Mouse (Mus musculus) liver, postnatal 0 days (tissue): ENCODE data around the gene Ifi47. TPM values are rescaled to one million over a fixed set of nuclear protein-coding genes. Genes with fewer than 3 reads are reported as not detected.

ENCODE experiments used
- ATAC-seq: fragments of 200-750 bp; cut with Nextera tagmentation; 2 replicates; pipeline ENCODE4 v1.8.0; 2017; ENCODE audit warnings: mild to moderate bottlenecking, moderate library complexity
- DNase-seq: peaks from one replicate; pipeline ENCODE4 v3.0.0-alpha.2; 2016
- H3K27ac ChIP-seq: fragments of 300-500 bp; sonication (generic); 2 replicates; pipeline ENCODE4 v1.5.1; 2014; ENCODE audit warnings: antibody characterized with exemption, moderate library complexity, mild to moderate bottlenecking, low read depth
- H3K27me3 ChIP-seq: fragments of 300-500 bp; sonication (generic); 2 replicates; pipeline ENCODE4 v1.6.1; 2014; ENCODE audit warnings: low read length, control low read depth, mixed read lengths; ENCODE audit not compliant: insufficient read depth
- H3K36me3 ChIP-seq: fragments of 300-500 bp; sonication (generic); replicated peaks from 2 replicates; pipeline ENCODE4 v1.6.1; 2014; ENCODE audit warnings: mild to moderate bottlenecking, control low read depth, low read length, moderate library complexity, mixed read lengths; ENCODE audit not compliant: insufficient read depth
- H3K4me1 ChIP-seq: fragments of 300-500 bp; sonication (generic); 2 replicates; pipeline ENCODE4 v1.6.1; 2014; ENCODE audit warnings: antibody characterized with exemption, mild to moderate bottlenecking, control low read depth; ENCODE audit not compliant: insufficient read depth
- H3K4me2 ChIP-seq: fragments of 300-500 bp; sonication (generic); 2 replicates; pipeline ENCODE4 v1.6.1; 2014; ENCODE audit warnings: low read depth, mild to moderate bottlenecking, low read length, moderate library complexity, mixed read lengths
- H3K4me3 ChIP-seq: fragments of 300-500 bp; sonication (generic); 2 replicates; pipeline ENCODE4 v1.5.1; 2014; ENCODE audit warnings: low read depth, low read length
- H3K9ac ChIP-seq: fragments of 300-500 bp; sonication (generic); replicated peaks from 2 replicates; pipeline ENCODE4 v1.6.1; 2014; ENCODE audit warnings: mild to moderate bottlenecking, moderate library complexity
- H3K9me3 ChIP-seq: fragments of 300-500 bp; sonication (generic); 2 replicates; pipeline ENCODE4 v1.6.1; 2016; ENCODE audit warnings: mild to moderate bottlenecking, control low read depth, low read length, mixed read lengths
- CTCF ChIP-seq: sonication (generic); IDR thresholded peaks from 2 replicates; pipeline ENCODE4 v1.5.1; 2016; ENCODE audit warnings: antibody characterized with exemption, low read depth
- EP300 ChIP-seq: IDR thresholded peaks from 2 replicates; pipeline ENCODE4 v1.6.1; 2016; ENCODE audit warnings: antibody characterized with exemption, low read depth, mild to moderate bottlenecking
- WGBS: fragments of 180-500 bp; shearing (Covaris S2); extraction: QIAGEN DNeasy Blood & Tissue Kit; methylation state at CpG from one replicate; pipeline ENCODE4 v1.1.7; 2014; ENCODE audit not compliant: insufficient replicate concordance; 5-methylcytosine and 5-hydroxymethylcytosine counted together
- polyA plus RNA-seq: library from polyadenylated mRNA; unstranded; fragments of >200 nt; fragmentation: Nextera tagmentation; extraction: Ambion mirVana; gene quantifications from 2 replicates; pipeline ENCODE4 v1.2.1, GENCODE M21; 2015

Ifi47 gene
- polyA plus RNA-seq, 1 experiment from 2014 or later: 29.7 TPM

GRCm38 (mm10) chr11:49108833-49109232, 32.4 kb downstream of the Ifi47 start:
- Histone ChIP-seq H3K9ac (no peak overlapping the region), H3K36me3 (no peaks in the 10 kb centered on the region), H3K4me2 (no peak overlapping the region), H3K4me3 (no peak overlapping the region), H3K4me1 (no peaks in the 10 kb centered on the region), H3K27me3 (no peaks in the 10 kb centered on the region), H3K27ac (no peak overlapping the region), H3K9me3 (no peaks in the 10 kb centered on the region)
- TF ChIP-seq CTCF (peak; percentile 78), EP300 (no peak)
- peak; percentile 61 for DNase-seq
- ATAC-seq: no peak
- 19% methylated on average over 1 of the region's 1 CpGs for WGBS

GRCm38 (mm10) chr11:49111000-49111399, 34.6 kb downstream of the Ifi47 start:
- Histone ChIP-seq H3K9me3 (no peaks in the 10 kb centered on the region), H3K27me3 (no peaks in the 10 kb centered on the region), H3K4me1 (no peaks in the 10 kb centered on the region), H3K4me2 (no peak overlapping the region), H3K27ac (no peak overlapping the region), H3K4me3 (no peak overlapping the region), H3K9ac (no peak overlapping the region), H3K36me3 (no peaks in the 10 kb centered on the region)
- ATAC-seq (no peak), DNase-seq (no peak)
- TF ChIP-seq CTCF: no peak
- 60% methylated on average over 1 of the region's 1 CpGs for WGBS

- DNase-seq: no peak
- Histone ChIP-seq H3K9ac (no peak overlapping the region), H3K27ac (no peak overlapping the region), H3K4me1 (no peaks in the 10 kb centered on the region), H3K27me3 (no peaks in the 10 kb centered on the region), H3K4me2 (no peak overlapping the region), H3K9me3 (no peaks in the 10 kb centered on the region), H3K4me3 (no peak overlapping the region), H3K36me3 (no peaks in the 10 kb centered on the region)
- WGBS: 75% methylated on average over 6 of the region's 6 CpGs
- TF ChIP-seq EP300 (no peak), CTCF (no peak)
- no peak for ATAC-seq
Observed at GRCm38 (mm10) chr11:49112624-49113219, 36.3 kb downstream of the Ifi47 start.

GRCm38 (mm10) chr11:49114158-49114557, 37.8 kb downstream of the Ifi47 start:
- 24% methylated on average over 2 of the region's 2 CpGs for WGBS
- no peak for TF ChIP-seq EP300
- no peak for TF ChIP-seq CTCF
- Histone ChIP-seq H3K9ac (no peak overlapping the region), H3K4me1 (no peaks in the 10 kb centered on the region), H3K4me2 (no peak overlapping the region), H3K36me3 (no peaks in the 10 kb centered on the region), H3K4me3 (no peak overlapping the region), H3K27ac (no peak overlapping the region), H3K27me3 (no peaks in the 10 kb centered on the region), H3K9me3 (no peaks in the 10 kb centered on the region)
- DNase-seq (no peak), ATAC-seq (no peak)

- TF ChIP-seq CTCF: no peak
- no peak for TF ChIP-seq EP300
- ATAC-seq: no peak
- no peak within 1 kb of the TSS for H3K9ac ChIP-seq
- no peak within 1 kb of the TSS for H3K4me3 ChIP-seq
- H3K36me3 ChIP-seq: no peaks in the 10 kb centered on the region
- no peaks in the 10 kb centered on the region for H3K27me3 ChIP-seq
- no peak for DNase-seq
- H3K27ac ChIP-seq: no peak within 1 kb of the TSS
- H3K4me1 ChIP-seq: no peaks in the 10 kb centered on the region
- H3K4me2 ChIP-seq: no peak within 1 kb of the TSS
- H3K9me3 ChIP-seq: no peaks in the 10 kb centered on the region
Observed at GRCm38 (mm10) chr11:49114774-49115173, 38.4 kb downstream of the Ifi47 start, which contains the start of gene Olfr1396. Olfr1396 (minus strand) TSS chr11:49114874.

GRCm38 (mm10) chr11:49119635-49120034, 43.2 kb downstream of the Ifi47 start:
- H3K9ac ChIP-seq: no peak overlapping the region
- ATAC-seq (no peak), DNase-seq (no peak)
- WGBS: 75% methylated on average over 3 of the region's 3 CpGs
- no peaks in the 10 kb centered on the region for H3K36me3 ChIP-seq
- no peaks in the 10 kb centered on the region for H3K27me3 ChIP-seq
- H3K4me2 ChIP-seq: no peak overlapping the region
- no peaks in the 10 kb centered on the region for H3K4me1 ChIP-seq
- no peak overlapping the region for H3K4me3 ChIP-seq
- no peaks in the 10 kb centered on the region for H3K9me3 ChIP-seq
- no peak for TF ChIP-seq CTCF
- TF ChIP-seq EP300: no peak
- no peak overlapping the region for H3K27ac ChIP-seq

GRCm38 (mm10) chr11:49124169-49124568, 47.8 kb downstream of the Ifi47 start:
- no peak overlapping the region for H3K4me2 ChIP-seq
- H3K4me3 ChIP-seq: no peak overlapping the region
- H3K27me3 ChIP-seq: no peaks in the 10 kb centered on the region
- no peaks in the 10 kb centered on the region for H3K9me3 ChIP-seq
- H3K4me1 ChIP-seq: no peaks in the 10 kb centered on the region
- no peak overlapping the region for H3K9ac ChIP-seq
- no peak for DNase-seq
- WGBS: 87% methylated on average over 2 of the region's 2 CpGs
- no peaks in the 10 kb centered on the region for H3K36me3 ChIP-seq
- 0 out of 2 replicates have a peak, but pooled peaks have one; percentile 32 for TF ChIP-seq EP300
- TF ChIP-seq CTCF: no peak
- no peak overlapping the region for H3K27ac ChIP-seq
- 0 out of 2 replicates have a peak, but pooled peaks have one; percentile 47 for ATAC-seq
